Mouse (Mus musculus) heart, adult 2 months (tissue): ENCODE results near the gene Gckr. TPM values are rescaled to one million over a fixed set of nuclear protein-coding genes. Genes with fewer than 3 reads are reported as not detected.

Experiments used
- DNase-seq, 2 experiments: peaks; one replicate each; pipeline ENCODE4 v3.0.0; 2021
- H3K27ac ChIP-seq: fragments of 200-600 bp; 2 replicates; pipeline ENCODE4 v1.8.1; 2022
- H3K27me3 ChIP-seq: fragments of 200-500 bp; 2 replicates; pipeline ENCODE4 v1.6.1; 2012; ENCODE audit warnings: mild to moderate bottlenecking, low read length, inconsistent platforms, mixed read lengths; ENCODE audit not compliant: control insufficient read depth, insufficient read depth
- H3K36me3 ChIP-seq: fragments of 200-500 bp; 2 replicates; pipeline ENCODE4 v1.6.1; 2012; ENCODE audit warnings: low read length, inconsistent platforms; ENCODE audit not compliant: control insufficient read depth, insufficient read depth
- H3K4me1 ChIP-seq: fragments of 200-500 bp; 2 replicates; pipeline ENCODE4 v1.6.1; 2011; ENCODE audit warnings: low read length; ENCODE audit not compliant: control insufficient read depth, insufficient read depth
- H3K4me3 ChIP-seq: fragments of 200-600 bp; 2 replicates; pipeline ENCODE4 v1.8.1; 2022
- H3K79me2 ChIP-seq: fragments of 200-500 bp; replicated peaks from 2 replicates; pipeline ENCODE4 v1.6.1; 2012; ENCODE audit warnings: mild to moderate bottlenecking, inconsistent platforms, low read length, moderate library complexity, mixed read lengths; ENCODE audit not compliant: control insufficient read depth, insufficient read depth
- H3K9ac ChIP-seq: fragments of 200-500 bp; 2 replicates; pipeline ENCODE4 v1.6.1; 2012; ENCODE audit warnings: low read depth, mild to moderate bottlenecking, control low read depth, inconsistent platforms, low read length, mixed read lengths
- CTCF ChIP-seq: fragments of 200-600 bp; IDR thresholded peaks from 2 replicates; pipeline ENCODE4 v1.8.1; 2022; ENCODE audit warnings: antibody characterized with exemption, mild to moderate bottlenecking, moderate library complexity
- EP300 ChIP-seq: fragments of 200-500 bp; IDR thresholded peaks from 2 replicates; pipeline ENCODE4 v1.6.1; 2011; ENCODE audit warnings: low read depth, low read length, control low read depth; ENCODE audit not compliant: insufficient read depth
- POLR2A ChIP-seq: fragments of 200-500 bp; IDR thresholded peaks from 2 replicates; pipeline ENCODE4 v1.6.1; 2011; ENCODE audit warnings: mild to moderate bottlenecking, low read depth, low read length, control low read depth; ENCODE audit not compliant: insufficient read depth
- WGBS: fragments of 180-500 bp; shearing (Covaris S2); methylation state at CpG from one replicate; pipeline ENCODE4 v1.1.7; 2018; 5-methylcytosine and 5-hydroxymethylcytosine counted together
- intact Hi-C: fragments of 180-260 bp; cut with DNase I; formaldehyde crosslinking; loops from one replicate; pipeline ENCODE4 v1.15.1; 2025
- polyA plus RNA-seq: library from polyadenylated mRNA; depleted of rRNA; stranded (reverse); fragments of >200 nt; gene quantifications from 2 replicates; pipeline ENCODE4 v1.2.3, GENCODE M21; 2012
- total RNA-seq, 2 experiments: library from RNA; stranded (reverse); gene quantifications; 2 replicates each; pipeline ENCODE4 v1.2.3; 2021

Gene Gckr
- total and polyA plus RNA-seq, 3 experiments, result not detected

DNA sequence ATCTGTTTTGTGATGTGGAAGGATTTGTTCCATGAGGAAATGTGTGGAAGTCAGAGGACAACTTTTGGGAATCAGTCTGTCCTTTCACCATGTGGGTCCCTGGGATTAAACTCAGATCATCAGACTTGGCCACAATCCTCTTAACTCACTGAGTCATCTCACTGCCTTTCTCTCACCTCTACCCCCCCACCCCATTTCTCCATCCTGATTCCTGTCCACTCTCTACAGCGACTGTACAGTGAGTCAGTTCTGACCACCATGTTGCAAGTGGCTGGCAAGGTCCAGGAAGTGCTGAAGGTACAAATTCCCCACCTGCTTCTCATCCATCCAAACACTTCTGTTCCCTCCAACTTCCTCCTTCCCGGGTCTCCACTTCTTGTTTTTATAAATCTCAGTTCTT, 1.2 kb downstream of the Gckr start:
- Histone ChIP-seq H3K9ac (no peak overlapping the region), H3K27ac (no peak overlapping the region), H3K4me3 (no peak overlapping the region), H3K4me1 (no peaks in the 10 kb centered on the region), H3K36me3 (no peaks in the 10 kb centered on the region), H3K27me3 (peaks cover 2% of the 10 kb centered on the region; the same call in 1 of the 2 replicates), H3K79me2 (no peaks in the 10 kb centered on the region)
- 46% methylated on average over 2 of the region's 2 CpGs for WGBS
- intact Hi-C loops, result loop anchor here (10.0 kb wide), 1 partner anchor 244 kb away; the partner anchor contains the start of gene Cad
- TF ChIP-seq CTCF (no peak), EP300 (no peak), POLR2A (no peak)
- no peak for DNase-seq

DNA sequence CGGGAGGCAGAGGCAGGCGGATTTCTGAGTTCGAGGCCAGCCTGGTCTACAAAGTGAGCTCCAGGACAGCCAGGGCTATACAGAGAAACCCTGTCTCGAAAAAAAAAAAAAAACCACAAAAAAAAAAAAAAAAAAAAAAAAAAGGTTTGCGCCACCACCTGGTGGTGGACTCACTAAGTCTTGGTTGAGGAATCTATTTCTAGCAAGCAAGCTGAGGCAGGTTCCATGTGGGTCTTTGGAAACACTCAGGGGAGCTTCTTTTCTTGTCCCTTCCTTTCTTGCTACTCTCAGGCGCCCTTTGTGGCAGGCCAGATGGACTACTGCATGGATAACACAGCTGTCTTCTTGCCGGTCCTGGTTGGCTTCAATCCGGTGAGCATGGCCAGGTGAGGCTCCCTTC, 4.6 kb downstream of the Gckr start:
- intact Hi-C loops, result no loop called here
- Histone ChIP-seq H3K9ac (no peak overlapping the region), H3K4me1 (no peaks in the 10 kb centered on the region), H3K27me3 (no peaks in the 10 kb centered on the region), H3K4me3 (no peak overlapping the region), H3K36me3 (no peaks in the 10 kb centered on the region), H3K27ac (no peak overlapping the region), H3K79me2 (no peaks in the 10 kb centered on the region)
- DNase-seq, result no peak
- TF ChIP-seq EP300 (no peak), POLR2A (no peak)
- 57% methylated on average over 8 of the region's 8 CpGs for WGBS

DNA sequence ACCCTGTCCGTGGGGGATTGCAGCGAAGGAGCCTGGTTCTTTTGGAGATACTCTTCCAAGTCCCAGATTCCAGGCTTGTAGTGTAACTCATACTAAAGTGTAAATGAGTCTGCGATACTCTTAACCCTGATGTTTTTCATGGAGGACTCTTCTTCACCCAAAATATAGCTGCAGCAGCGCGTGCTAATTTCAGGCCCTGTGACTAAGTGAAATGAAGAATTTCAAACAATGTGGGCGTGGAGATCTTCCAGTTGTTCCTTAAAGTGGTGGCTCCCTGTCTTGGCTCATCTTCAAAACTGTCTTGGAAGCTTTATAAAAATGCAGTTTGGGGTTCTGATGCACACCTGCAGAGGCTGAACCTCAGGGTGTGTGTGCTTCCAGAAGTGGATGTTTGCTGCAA, 5.8 kb downstream of the Gckr start:
- Histone ChIP-seq H3K27me3 (no peaks in the 10 kb centered on the region), H3K9ac (no peak overlapping the region), H3K36me3 (no peaks in the 10 kb centered on the region), H3K4me3 (no peak overlapping the region), H3K4me1 (no peaks in the 10 kb centered on the region), H3K27ac (no peak overlapping the region), H3K79me2 (no peaks in the 10 kb centered on the region)
- intact Hi-C loops, result no loop called here
- TF ChIP-seq CTCF (no peak), EP300 (no peak), POLR2A (no peak)
- 84% methylated on average over 6 of the region's 6 CpGs for WGBS
- no peak for DNase-seq

DNA sequence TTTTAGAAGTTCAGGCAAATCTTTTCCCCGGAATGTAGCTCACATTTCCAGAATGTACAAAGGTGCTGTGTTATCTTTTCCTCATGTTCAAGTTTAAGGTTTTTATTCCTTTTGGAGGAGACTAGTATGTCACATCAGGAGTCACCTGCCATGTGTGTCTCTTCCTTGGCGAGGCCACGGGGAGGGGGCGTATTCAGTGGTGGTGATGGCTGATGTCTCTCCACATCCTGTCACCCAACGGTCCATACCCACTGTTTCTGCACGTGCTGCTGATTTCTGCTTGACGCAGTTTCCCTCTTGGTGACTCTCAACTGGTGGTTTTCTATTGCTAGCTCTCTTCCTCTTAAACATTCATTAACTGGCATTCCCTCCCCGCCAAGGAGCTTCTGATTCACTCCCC, 15.6 kb downstream of the Gckr start:
- Histone ChIP-seq H3K27ac (no peak overlapping the region), H3K79me2 (no peaks in the 10 kb centered on the region), H3K36me3 (no peaks in the 10 kb centered on the region), H3K4me1 (no peaks in the 10 kb centered on the region), H3K9ac (no peak overlapping the region), H3K4me3 (no peak overlapping the region), H3K27me3 (no peaks in the 10 kb centered on the region; the same call in 1 of the 2 replicates)
- DNase-seq, result no peak
- intact Hi-C loops, result no loop called here
- WGBS, result 76% methylated on average over 8 of the region's 8 CpGs
- TF ChIP-seq CTCF (no peak), POLR2A (no peak), EP300 (no peak)

DNA sequence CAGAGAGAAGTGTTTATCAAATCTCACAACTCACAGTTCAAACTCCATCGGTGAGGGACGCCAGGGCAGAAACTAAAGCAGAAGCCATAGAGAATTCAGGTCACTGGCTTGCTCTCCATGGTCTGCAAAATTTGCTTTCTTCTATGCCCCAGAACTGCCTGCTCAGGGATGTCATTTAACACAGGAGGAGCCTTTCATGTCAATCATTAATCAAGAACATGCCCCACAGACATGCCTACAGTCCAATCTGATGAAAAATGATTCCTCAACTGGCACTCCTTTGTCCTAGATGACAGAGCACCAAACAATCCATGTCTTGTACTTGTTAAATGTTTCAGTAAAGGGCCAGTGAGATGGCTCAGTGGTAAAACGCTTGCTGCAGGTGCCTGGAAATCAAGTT, 25.5 kb downstream of the Gckr start:
- intact Hi-C loops, result no loop called here
- Histone ChIP-seq H3K79me2 (no peaks in the 10 kb centered on the region), H3K9ac (no peak overlapping the region), H3K27ac (no peak overlapping the region), H3K4me1 (no peaks in the 10 kb centered on the region), H3K27me3 (no peaks in the 10 kb centered on the region), H3K36me3 (no peaks in the 10 kb centered on the region), H3K4me3 (no peak overlapping the region)
- TF ChIP-seq EP300 (no peak), CTCF (no peak), POLR2A (no peak)
- DNase-seq, result no peak
- 84% methylated on average over 3 of the region's 3 CpGs for WGBS

DNA sequence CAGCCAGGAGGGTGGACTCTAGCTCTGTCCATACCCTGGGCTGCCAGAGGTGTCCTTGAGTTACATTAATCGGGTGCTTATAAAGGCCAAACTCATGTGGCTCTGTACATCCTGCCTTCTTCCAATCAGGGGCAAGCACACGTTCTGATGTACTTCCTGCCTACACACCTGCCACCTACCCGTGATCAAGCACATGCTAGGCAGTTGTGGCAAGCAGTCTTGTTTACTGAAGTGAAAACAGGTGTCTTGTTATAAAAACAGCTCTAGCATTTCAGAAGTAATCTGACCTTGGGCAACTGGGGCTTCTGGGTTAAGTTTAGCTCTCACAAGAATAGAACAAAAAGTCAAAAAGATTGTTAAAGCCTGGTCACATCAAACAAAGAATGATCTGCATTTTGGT, 26.8 kb downstream of the Gckr start:
- intact Hi-C loops, result no loop called here
- no peak overlapping the region for H3K27ac ChIP-seq
- WGBS, result 58% methylated on average over 3 of the region's 3 CpGs

More for the DNA sequence above, 26.8 kb downstream of the Gckr start:
- no peak overlapping the region for H3K9ac ChIP-seq
- no peaks in the 10 kb centered on the region for H3K36me3 ChIP-seq
- H3K4me1 ChIP-seq, result no peaks in the 10 kb centered on the region
- no peak for DNase-seq
- no peak for TF ChIP-seq POLR2A
- no peak for TF ChIP-seq CTCF
- no peak for TF ChIP-seq EP300
- no peak overlapping the region for H3K4me3 ChIP-seq
- no peaks in the 10 kb centered on the region for H3K27me3 ChIP-seq
- no peaks in the 10 kb centered on the region for H3K79me2 ChIP-seq
